Mouse (Mus musculus) midbrain, embryonic 16.5 days (tissue): ENCODE measurements around the gene Gm10226. TPM values are rescaled to one million over a fixed set of nuclear protein-coding genes. Genes with fewer than 3 reads are reported as not detected.
"Not testable (repeated sequence)": the region's sequence is repeated elsewhere in the genome, so short reads cannot be mapped to it uniquely, and the experiment has no call there.

Experiments used
- ATAC-seq: fragments of 200-750 bp; cut with Nextera tagmentation; 2 replicates; pipeline ENCODE4 v1.8.0; 2017; ENCODE audit warnings: moderate TSS enrichment
- H3K27ac ChIP-seq: fragments of 300-500 bp; sonication (generic); 2 replicates; pipeline ENCODE4 v1.5.1; 2014; ENCODE audit warnings: mild to moderate bottlenecking, low read length, mixed read lengths
- H3K27me3 ChIP-seq: fragments of 300-500 bp; sonication (generic); 2 replicates; pipeline ENCODE4 v1.6.1; 2014; ENCODE audit warnings: low read depth, low read length, mixed read lengths; ENCODE audit not compliant: control insufficient read depth, insufficient read depth
- H3K36me3 ChIP-seq: fragments of 300-500 bp; sonication (generic); 2 replicates; pipeline ENCODE4 v1.6.1; 2014; ENCODE audit warnings: mild to moderate bottlenecking, low read length, moderate library complexity, mixed read lengths; ENCODE audit not compliant: control insufficient read depth, insufficient read depth
- H3K4me1 ChIP-seq: fragments of 300-500 bp; sonication (generic); 2 replicates; pipeline ENCODE4 v1.6.1; 2014; ENCODE audit warnings: mild to moderate bottlenecking, low read length, mixed read lengths; ENCODE audit not compliant: control insufficient read depth, insufficient read depth
- H3K4me2 ChIP-seq: fragments of 300-500 bp; sonication (generic); 2 replicates; pipeline ENCODE4 v1.6.1; 2014; ENCODE audit warnings: mild to moderate bottlenecking, low read length, mixed read lengths
- H3K4me3 ChIP-seq: fragments of 300-500 bp; sonication (generic); 2 replicates; pipeline ENCODE4 v1.5.1; 2014; ENCODE audit warnings: low read depth, mild to moderate bottlenecking, low read length, moderate library complexity, mixed read lengths
- H3K9ac ChIP-seq: fragments of 300-500 bp; sonication (generic); 2 replicates; pipeline ENCODE4 v1.6.1; 2014; ENCODE audit warnings: low read depth, low read length, mixed read lengths
- H3K9me3 ChIP-seq: fragments of 300-500 bp; sonication (generic); replicated peaks from 2 replicates; pipeline ENCODE4 v1.6.1; 2014; ENCODE audit warnings: mild to moderate bottlenecking, low read length, mixed read lengths; ENCODE audit not compliant: control insufficient read depth, poor library complexity, severe bottlenecking
- WGBS: fragments of 180-500 bp; shearing (Covaris S2); extraction: QIAGEN DNeasy Blood & Tissue Kit; methylation state at CpG from one replicate; pipeline ENCODE4 v1.1.7; 2014; 5-methylcytosine and 5-hydroxymethylcytosine counted together
- polyA plus RNA-seq: library from polyadenylated mRNA; unstranded; fragments of >200 nt; fragmentation: Nextera tagmentation; extraction: Ambion mirVana; gene quantifications from 2 replicates; pipeline ENCODE4 v1.2.1, GENCODE M21; 2015

Gm10226 gene
- polyA plus RNA-seq, result 18.1 and 19.9 TPM in 2 replicates

DNA sequence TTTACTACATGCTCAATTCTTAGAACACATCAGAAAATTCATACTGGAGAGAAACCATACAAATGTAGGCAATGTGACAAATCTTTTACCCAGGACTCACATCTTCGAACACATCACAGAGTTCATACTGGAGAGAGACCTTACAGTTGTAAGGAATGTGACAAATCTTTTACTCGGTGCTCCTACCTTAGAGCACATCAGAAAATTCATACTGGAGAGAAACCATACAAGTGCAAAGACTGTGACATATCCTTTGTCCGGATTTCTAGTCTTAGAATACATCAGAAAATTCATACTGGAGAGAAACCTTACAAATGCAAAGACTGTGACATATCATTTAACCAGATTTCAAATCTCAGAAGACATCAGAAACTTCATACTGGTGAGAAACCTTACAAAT is at the start of gene Gm10226:
Gene Gm10226 (plus strand): TSS at position 301 of the 400 bp plus-strand sequence.
- Histone ChIP-seq H3K4me2 (no peak within 1 kb of the TSS), H3K36me3 (peaks cover 17% of the 10 kb centered on the region), H3K9ac (no peak within 1 kb of the TSS), H3K27ac (no peak within 1 kb of the TSS), H3K4me3 (no peak within 1 kb of the TSS), H3K27me3 (no peaks in the 10 kb centered on the region), H3K4me1 (no peaks in the 10 kb centered on the region), H3K9me3 (no peaks in the 10 kb centered on the region)
- 89% methylated on average over 3 of the region's 3 CpGs for WGBS
- no peak for ATAC-seq

DNA sequence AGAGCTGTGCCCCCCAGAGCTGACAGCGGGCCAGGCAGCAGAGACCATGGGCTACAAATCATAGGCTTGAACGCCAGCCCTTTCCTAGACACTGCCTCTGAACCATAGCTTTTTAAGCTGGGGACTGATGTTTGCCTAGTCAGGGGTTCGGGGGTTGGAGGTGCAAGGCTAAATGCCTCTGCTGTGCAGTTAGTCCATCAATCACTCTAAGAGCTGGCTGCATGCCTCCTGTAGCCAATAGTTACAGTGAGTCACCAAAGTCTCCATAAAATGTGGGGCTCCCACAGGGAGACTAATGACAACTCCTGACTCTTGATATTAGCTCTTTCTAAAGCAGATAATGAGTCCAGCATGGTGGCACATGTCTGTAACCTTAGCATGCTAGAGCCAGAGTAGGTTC is 42.9 kb upstream of the Gm10226 start:
- Histone ChIP-seq H3K27me3 (no peaks in the 10 kb centered on the region), H3K9ac (no peak overlapping the region), H3K9me3 (no peaks in the 10 kb centered on the region), H3K27ac (no peak overlapping the region), H3K4me2 (no peak overlapping the region), H3K4me3 (no peak overlapping the region), H3K4me1 (0 out of 2 replicates have a peak, but pooled peaks cover 2% of the 10 kb centered on the region), H3K36me3 (no peaks in the 10 kb centered on the region)
- no peak for ATAC-seq
- WGBS, result 80% methylated on average over 3 of the region's 3 CpGs

DNA sequence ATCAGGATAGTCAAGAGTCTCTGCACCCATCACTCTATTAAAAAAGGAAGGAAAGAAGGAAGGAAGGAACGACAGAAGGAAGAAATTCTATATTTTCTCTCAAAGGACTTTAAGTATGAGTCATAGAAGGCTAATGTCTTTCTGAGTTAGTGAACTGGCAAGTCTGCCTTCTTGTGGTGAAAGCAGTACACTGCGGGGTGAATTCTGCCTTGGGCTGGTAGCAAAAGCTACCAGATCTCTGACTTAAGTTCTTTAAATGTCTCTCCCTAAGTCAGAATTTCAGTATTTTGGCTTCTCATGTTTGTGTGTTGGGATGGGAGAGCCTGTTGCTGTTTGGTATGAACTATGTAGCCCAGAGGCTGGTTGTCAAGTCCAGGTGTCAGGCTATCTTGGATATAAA is 41.7 kb upstream of the Gm10226 start:
- peak; percentile 52 for ATAC-seq
- 29% methylated on average over 2 of the region's 2 CpGs for WGBS
- H3K27ac ChIP-seq, result peak overlapping the region; percentile 82
- H3K9ac ChIP-seq, result peak overlapping the region; percentile 58
- no peaks in the 10 kb centered on the region for H3K27me3 ChIP-seq
- H3K4me1 ChIP-seq, result 0 out of 2 replicates have a peak, but pooled peaks cover 2% of the 10 kb centered on the region
- peak overlapping the region; percentile 47 for H3K4me3 ChIP-seq
- no peaks in the 10 kb centered on the region for H3K9me3 ChIP-seq
- H3K4me2 ChIP-seq, result peak overlapping the region; percentile 58
- no peaks in the 10 kb centered on the region for H3K36me3 ChIP-seq

DNA sequence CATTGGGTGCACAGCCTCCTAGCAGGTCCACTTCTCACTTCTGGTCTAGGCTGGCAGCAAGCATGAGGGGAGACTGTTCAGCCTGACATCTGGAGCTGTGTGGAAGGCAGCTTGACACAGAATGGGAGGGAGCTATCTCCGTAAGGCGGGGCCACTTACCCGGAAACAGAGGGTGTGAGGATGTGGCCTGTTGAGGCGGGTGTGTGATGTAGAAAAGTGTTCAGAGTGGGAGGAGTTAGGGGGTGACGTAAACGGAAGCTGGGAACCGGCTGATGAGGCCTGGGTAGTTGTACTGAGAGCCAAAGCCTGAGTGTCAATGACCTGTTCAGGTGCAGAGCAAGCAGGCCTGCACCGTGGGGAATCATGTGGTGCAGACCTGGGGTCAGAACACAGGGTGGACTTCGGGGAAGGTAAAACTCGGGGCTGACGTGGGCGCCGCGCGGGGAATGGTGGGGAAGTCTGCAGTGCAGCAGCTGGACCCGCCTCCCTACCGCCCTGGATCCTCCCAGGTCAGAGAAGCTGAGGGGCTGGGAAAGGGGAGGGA is 41.2 kb upstream of the Gm10226 start, which contains the start of gene Zfp983:
Gene Zfp983 (plus strand): TSS at position 261 of the 544 bp plus-strand sequence.
- WGBS, result under 1% methylated on average over 17 of the region's 17 CpGs
- H3K4me1 ChIP-seq, H3K27me3 ChIP-seq, H3K9me3 ChIP-seq, H3K36me3 ChIP-seq: not testable (repeated sequence)
- H3K4me2 ChIP-seq, result peak within 1 kb of the TSS; percentile 58
- H3K9ac ChIP-seq, result peak within 1 kb of the TSS; percentile 58
- H3K27ac ChIP-seq, result peak within 1 kb of the TSS; percentile 82
- peak within 1 kb of the TSS; percentile 47 for H3K4me3 ChIP-seq
- ATAC-seq, result peak; percentile 99

DNA sequence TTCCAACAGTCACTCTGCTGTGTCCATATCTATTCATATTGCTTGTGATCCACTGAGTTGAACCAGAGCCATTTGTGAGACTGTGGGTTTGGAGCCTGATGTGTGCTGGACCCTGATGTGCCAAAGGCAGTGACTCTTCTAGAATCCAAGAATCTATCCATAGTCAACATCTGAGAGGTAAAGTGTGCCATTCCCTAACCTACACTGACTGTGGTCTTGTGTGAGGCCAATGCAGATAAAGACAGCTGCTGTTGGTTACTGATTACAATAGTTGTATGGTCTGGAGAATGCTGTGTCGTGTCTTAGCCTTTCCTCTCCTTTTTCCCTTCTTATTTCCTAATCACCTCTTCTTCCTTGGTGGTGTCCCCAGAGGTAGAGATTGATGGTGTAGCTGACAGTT is 12.8 kb upstream of the Gm10226 start:
- H3K4me2 ChIP-seq, H3K27ac ChIP-seq, H3K4me3 ChIP-seq, H3K36me3 ChIP-seq, H3K4me1 ChIP-seq, H3K9ac ChIP-seq, H3K9me3 ChIP-seq, H3K27me3 ChIP-seq, ATAC-seq: not testable (repeated sequence)
- 33% methylated on average over 1 of the region's 1 CpGs for WGBS

DNA sequence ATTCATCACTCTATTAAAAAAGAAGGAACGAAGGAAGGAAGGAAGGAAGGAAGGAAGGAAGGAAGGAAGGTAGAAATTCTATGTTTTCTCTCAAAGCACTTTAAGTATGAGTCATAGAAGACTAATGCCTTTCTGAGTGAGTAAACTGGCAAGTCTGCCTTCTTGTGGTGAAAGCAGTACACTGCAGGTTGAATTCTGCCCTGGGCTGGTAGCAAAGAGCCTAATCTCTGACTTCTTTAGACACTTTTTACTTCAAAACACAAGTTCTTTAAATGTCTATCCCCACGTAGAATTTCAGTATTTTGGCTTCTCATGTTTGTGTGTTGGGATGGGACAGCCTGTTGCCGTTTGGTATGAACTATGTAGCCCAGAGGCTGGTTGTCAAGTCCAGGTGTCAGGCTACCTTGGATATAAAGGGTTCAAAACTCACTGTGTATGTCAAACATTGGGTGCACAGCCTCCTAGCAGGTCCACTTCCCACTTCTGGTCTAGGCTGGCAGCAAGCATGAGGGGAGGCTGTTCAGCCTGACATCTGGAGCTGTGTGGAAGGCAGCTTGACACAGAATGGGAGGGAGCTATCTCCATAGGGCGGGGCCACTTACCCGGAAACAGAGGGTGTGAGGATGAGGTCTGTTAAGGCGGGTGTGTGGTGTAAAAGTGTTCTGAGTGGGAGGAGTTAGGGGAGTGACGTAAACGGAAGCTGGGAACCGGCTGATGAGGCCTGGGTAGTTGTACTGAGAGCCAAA is 12.2 kb upstream of the Gm10226 start:
- H3K4me2 ChIP-seq, result peak overlapping the region; percentile 45
- no peaks in the 10 kb centered on the region for H3K36me3 ChIP-seq
- peak overlapping the region; percentile 48 for H3K4me3 ChIP-seq
- H3K27ac ChIP-seq, result peak overlapping the region; percentile 19
- H3K27me3 ChIP-seq, result no peaks in the 10 kb centered on the region
- no peaks in the 10 kb centered on the region for H3K9me3 ChIP-seq
- peak overlapping the region; percentile 10; the same call in 1 of the 2 replicates for H3K9ac ChIP-seq
- peaks cover 3% of the 10 kb centered on the region; the same call in 1 of the 2 replicates for H3K4me1 ChIP-seq
- 4% methylated on average over 9 of the region's 9 CpGs for WGBS
- peak; percentile 99 for ATAC-seq

DNA sequence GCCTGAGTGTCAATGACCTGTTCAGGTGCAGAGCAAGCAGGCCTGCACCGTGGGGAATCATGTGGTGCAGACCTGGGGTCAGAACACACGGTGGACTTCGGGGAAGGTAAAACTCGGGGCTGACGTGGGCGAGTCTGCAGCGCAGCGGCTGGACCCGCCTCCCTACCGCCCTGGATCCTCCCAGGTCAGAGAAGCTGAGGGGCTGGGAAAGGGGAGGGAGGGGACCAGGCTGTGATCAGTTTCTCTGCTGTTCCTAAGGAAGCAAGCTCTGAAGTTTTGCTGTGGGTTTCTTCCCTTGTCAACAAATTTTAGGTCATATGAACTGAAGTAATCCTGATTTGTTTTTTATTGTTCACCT is 11.7 kb upstream of the Gm10226 start:
- H3K36me3 ChIP-seq, H3K9me3 ChIP-seq, H3K27me3 ChIP-seq, H3K4me1 ChIP-seq: not testable (repeated sequence)
- WGBS, result 0% methylated on average over 10 of the region's 10 CpGs
- Histone ChIP-seq H3K4me3 (peak overlapping the region; percentile 48), H3K9ac (peak overlapping the region; percentile 10; the same call in 1 of the 2 replicates), H3K4me2 (peak overlapping the region; percentile 45), H3K27ac (peak overlapping the region; percentile 19)
- ATAC-seq, result peak; percentile 91

DNA sequence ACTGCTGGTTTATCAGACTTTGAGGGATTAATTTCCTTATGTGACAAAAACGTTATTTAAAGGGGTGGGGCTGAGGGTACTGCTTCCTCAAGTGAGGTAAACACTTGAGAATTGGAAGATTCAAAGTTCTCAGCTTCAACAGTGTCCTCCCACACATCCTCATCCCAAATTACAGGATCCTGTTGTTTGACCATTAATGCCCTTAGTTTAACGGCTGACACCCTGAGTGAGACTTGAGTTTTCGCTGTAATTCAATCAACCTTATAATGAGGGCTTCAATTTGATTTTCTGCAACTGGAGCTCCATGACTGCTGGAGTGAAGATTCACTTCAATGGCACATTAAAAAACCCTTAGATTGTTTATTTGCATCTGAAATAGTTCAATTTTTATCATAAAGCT is 1.7 kb downstream of the Gm10226 start:
- no peaks in the 10 kb centered on the region for H3K4me1 ChIP-seq
- 83% methylated on average over 3 of the region's 3 CpGs for WGBS
- no peaks in the 10 kb centered on the region for H3K27me3 ChIP-seq
- no peak overlapping the region for H3K4me2 ChIP-seq
- no peak overlapping the region for H3K4me3 ChIP-seq
- peaks cover 17% of the 10 kb centered on the region for H3K36me3 ChIP-seq
- H3K9me3 ChIP-seq, result no peaks in the 10 kb centered on the region
- ATAC-seq, result no peak
- H3K9ac ChIP-seq, result no peak overlapping the region
- H3K27ac ChIP-seq, result no peak overlapping the region

DNA sequence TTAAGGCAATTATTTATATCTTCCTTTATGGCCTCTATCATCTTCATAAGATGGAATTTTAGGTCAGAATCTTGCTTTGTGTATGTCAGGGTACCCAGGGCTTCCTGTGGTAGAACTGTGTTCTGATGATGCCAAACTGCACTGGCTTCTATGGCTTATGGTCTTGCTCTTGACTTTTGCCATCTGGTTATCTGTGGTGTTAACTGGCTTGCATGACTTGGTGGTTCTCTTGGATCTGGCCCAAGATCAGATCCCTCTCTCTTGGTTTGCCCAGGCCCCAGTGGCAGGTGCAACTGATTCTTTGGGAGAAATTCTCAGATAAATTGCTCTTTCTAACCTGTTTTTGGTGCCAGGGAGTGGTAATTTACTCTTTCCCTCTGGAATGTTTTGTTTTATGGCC is 4.4 kb downstream of the Gm10226 start:
- Histone ChIP-seq H3K4me1 (no peaks in the 10 kb centered on the region), H3K27ac (no peak overlapping the region), H3K36me3 (peaks cover 9% of the 10 kb centered on the region), H3K4me2 (no peak overlapping the region), H3K27me3 (no peaks in the 10 kb centered on the region), H3K4me3 (no peak overlapping the region), H3K9ac (no peak overlapping the region), H3K9me3 (no peaks in the 10 kb centered on the region)
- ATAC-seq, result no peak
